ENCODE assay signal across 20 mouse cellular contexts in genomic region chr10:127284105-127284622, GRCm38 (mm10). TPM values are rescaled to one million over a fixed set of nuclear protein-coding genes. Genes with fewer than 3 reads are reported as not detected.
DNase-seq lines count a peak whose midpoint lies in the region; ATAC-seq and TF ChIP-seq lines count a peak whose summit lies in the region.
"Had no signal": no experiment of that assay in that cellular context is flagged by ENCODE, and none has a peak within 500 bp of the region (broad histone marks: within the 10 kb centered on the region; RNA-seq: fewer than 3 reads in every experiment).

No protein-coding gene starts in this region.

- no peak for TF ChIP-seq CTCF in cerebellum, adult 2 months (IDR thresholded peaks at IDR 0.05; ENCODE audit: borderline replicate concordance, insufficient read depth, low read depth, low read length)

- ATAC-seq in cerebellum, adult (ENCODE audit: insufficient number of reproducible peaks, low FRiP score, low TSS enrichment): no peak
- no peak for ATAC-seq in megakaryocyte, adult 5-6 weeks (ENCODE audit: poor library complexity, severe bottlenecking)
- no peak for ATAC-seq in inflammation-experienced regulatory T-cells, adult 6 months
- ATAC-seq: hindbrain, postnatal 0 days had no signal

- peaks cover 27% of the 10 kb centered on the region for H3K79me2 ChIP-seq in myocyte (ENCODE audit: control insufficient read depth, insufficient read depth)

- TF ChIP-seq POLR2A in cerebellum, adult 2 months (IDR thresholded peaks at IDR 0.05; ENCODE audit: borderline replicate concordance, insufficient read depth, low read length): no peak
- peak; percentile 22 for TF ChIP-seq POLR2A in myocyte (IDR thresholded peaks at IDR 0.05; ENCODE audit: insufficient read length, low read depth)

- DNase-seq in cerebellum, adult 2 months: peak; percentile 28 to 34
- DNase-seq in heart, embryonic 10.5 days (ENCODE audit: low spot score): no peak
- DNase-seq in heart, adult 8-10 months (ENCODE audit: low spot score): no peak
- DNase-seq: adrenal gland, adult 8-10 months; embryo, embryonic 11 days; gastrocnemius, postnatal 14 days; heart, postnatal 14 days; lung, postnatal 10 days; right cerebral cortex, postnatal 4 days; thymus, postnatal 25 days had no signal

- H3K4me2 ChIP-seq in myocyte (ENCODE audit: low read depth): no peak overlapping the region
- H3K4me2 ChIP-seq: heart, embryonic 11.5 days; kidney, embryonic 15.5 days; neural tube, embryonic 15.5 days had no signal

- H3K27ac ChIP-seq in cerebellum, adult 2 months (ENCODE audit: insufficient read depth, low read length): no peak overlapping the region
- H3K27ac ChIP-seq in heart, embryonic 10.5 days: peak overlapping the region; percentile 32; the same call in 1 of the 2 replicates
- H3K27ac ChIP-seq: hindbrain, postnatal 0 days; kidney, embryonic 15.5 days; liver, embryonic 14.5 days; neural tube, embryonic 15.5 days had no signal

- H3K4me1 ChIP-seq in cerebellum, adult 2 months (ENCODE audit: control insufficient read depth, insufficient read depth, low read length): peaks cover 20% of the 10 kb centered on the region
- peaks cover 40% of the 10 kb centered on the region for H3K4me1 ChIP-seq in heart, embryonic 10.5 days
- H3K4me1 ChIP-seq in megakaryocyte, embryonic 14.5 days: peaks cover 48% of the 10 kb centered on the region

- no peak overlapping the region for H3ac ChIP-seq in myocyte (ENCODE audit: control insufficient read depth, insufficient read length)

- H3K27me3 ChIP-seq in cerebellum, adult 2 months (ENCODE audit: control insufficient read depth, insufficient read depth, low read length): no peaks in the 10 kb centered on the region
- H3K27me3 ChIP-seq in heart, embryonic 10.5 days (ENCODE audit: insufficient read depth, poor library complexity, severe bottlenecking): no peaks in the 10 kb centered on the region
- no peaks in the 10 kb centered on the region for H3K27me3 ChIP-seq in megakaryocyte, embryonic 14.5 days (replicated peaks)
- H3K27me3 ChIP-seq in myocyte (ENCODE audit: control insufficient read depth, insufficient read depth, insufficient read length): no peaks in the 10 kb centered on the region
- H3K27me3 ChIP-seq: kidney, embryonic 15.5 days; neural tube, embryonic 15.5 days had no signal

- H3K9me3 ChIP-seq in heart, embryonic 10.5 days: no peaks in the 10 kb centered on the region
- H3K9me3 ChIP-seq in megakaryocyte, embryonic 14.5 days: no peaks in the 10 kb centered on the region
- H3K9me3 ChIP-seq: kidney, embryonic 15.5 days; neural tube, embryonic 15.5 days had no signal

- H3K36me3 ChIP-seq in heart, embryonic 10.5 days: peaks cover 85% of the 10 kb centered on the region
- H3K36me3 ChIP-seq in megakaryocyte, embryonic 14.5 days (replicated peaks; ENCODE audit: low read length): peaks cover 88% of the 10 kb centered on the region
- peaks cover 34% of the 10 kb centered on the region for H3K36me3 ChIP-seq in myocyte (ENCODE audit: control insufficient read depth, insufficient read depth)

- no peak overlapping the region for H3K4me3 ChIP-seq in cerebellum, adult 2 months (replicated peaks; ENCODE audit: insufficient read depth, low read depth, low read length)
- H3K4me3 ChIP-seq in heart, embryonic 10.5 days: no peak overlapping the region
- H3K4me3 ChIP-seq in megakaryocyte, embryonic 14.5 days (replicated peaks): peak overlapping the region; percentile 17
- H3K4me3 ChIP-seq in myocyte: no peak overlapping the region
- H3K4me3 ChIP-seq: kidney, embryonic 15.5 days; neural tube, embryonic 15.5 days had no signal

- 78% methylated on average over 7 of the region's 7 CpGs for whole genome bisulfite sequencing in cerebellum, adult 2 months
- WGBS in heart, embryonic 10.5 days: 91% methylated on average over 7 of the region's 7 CpGs

TF ChIP-seq in myocyte, 11 proteins besides CTCF, POLR2A, EP300 and RAD21:
- TF ChIP-seq MAX (IDR thresholded peaks at IDR 0.05; ENCODE audit: low read depth): no peak
- TF ChIP-seq POLR2AphosphoS2 (IDR thresholded peaks at IDR 0.05; ENCODE audit: insufficient read length, low read depth): peak; percentile 59
- no peak for TF ChIP-seq REST (IDR thresholded peaks at IDR 0.05; ENCODE audit: insufficient read depth, insufficient read length)
TF ChIP-seq in myocyte: peak in this region for 1.

RNA-seq across cellular contexts. Expression of gene Mbd6, which starts 4.7 kb away (rescaled TPM):
- 47.8 and 51.8 TPM in 2 replicates for polyA plus RNA-seq in cerebellum, adult 2 months (2012; rRNA removed)
- 11.3 and 16.9 TPM in 2 replicates for polyA plus RNA-seq in heart, embryonic 10.5 days (2016; fragmentation: Nextera tagmentation; extraction: Ambion mirVana)
- total RNA-seq in heart, adult 8-10 months (2022): 10 to 100 TPM; 17.6 to 25.5 (median 19.5) TPM
- polyA plus RNA-seq in megakaryocyte, embryonic 14.5 days (2012; ENCODE audit: insufficient read depth, low replicate concordance): 245 and 640 TPM in 2 replicates
- 40.4 and 48.4 TPM in 2 replicates for total RNA-seq in megakaryocyte, adult 5-6 weeks (2015)
- 5.6 and 8.9 TPM in 2 replicates for total RNA-seq in megakaryocyte, adult 5-6 weeks (2017)
- 24.7 TPM for polyA plus RNA-seq in myocyte (2012; fragmentation: generic; extraction: Trizol)
- polyA plus RNA-seq in inflammation-experienced regulatory T-cells, adult 6 months (2017; shearing (Covaris generic)): 10 to 100 TPM in 1 of 3 experiments, 1 to 10 TPM in 2; 4.0 to 11.8 (median 6.4) TPM

RNA-seq across cellular contexts. Expression of gene Dctn2, which starts 18.0 kb away (rescaled TPM):
- 322 and 328 TPM in 2 replicates for polyA plus RNA-seq in cerebellum, adult 2 months (2012; rRNA removed)
- polyA plus RNA-seq in heart, embryonic 10.5 days (2016; fragmentation: Nextera tagmentation; extraction: Ambion mirVana): 155 and 167 TPM in 2 replicates
- total RNA-seq in heart, adult 8-10 months (2022): 100 to 1,000 TPM; 143 to 151 (median 146) TPM
- 176 and 219 TPM in 2 replicates for polyA plus RNA-seq in megakaryocyte, embryonic 14.5 days (2012; ENCODE audit: insufficient read depth, low replicate concordance)
- 78.9 and 82.6 TPM in 2 replicates for total RNA-seq in megakaryocyte, adult 5-6 weeks (2015)
- 90.1 and 96.4 TPM in 2 replicates for total RNA-seq in megakaryocyte, adult 5-6 weeks (2017)
- 250 TPM for polyA plus RNA-seq in myocyte (2012; fragmentation: generic; extraction: Trizol)
- polyA plus RNA-seq in inflammation-experienced regulatory T-cells, adult 6 months (2017; shearing (Covaris generic)): 10 to 100 TPM; 54.0 to 61.1 (median 56.9) TPM

RNA-seq across cellular contexts. Expression of gene Kif5a, which starts 21.0 kb away (rescaled TPM):
- 377 and 378 TPM in 2 replicates for polyA plus RNA-seq in cerebellum, adult 2 months (2012; rRNA removed)
- 0.41 and 1.4 TPM in 2 replicates for polyA plus RNA-seq in heart, embryonic 10.5 days (2016; fragmentation: Nextera tagmentation; extraction: Ambion mirVana)
- 1 to 10 TPM in 2 of 4 experiments, under 1 TPM in 2; 0.54 to 1.6 (median 1.2) TPM for total RNA-seq in heart, adult 8-10 months (2022)
- 6.6 and 11.4 TPM in 2 replicates for polyA plus RNA-seq in megakaryocyte, embryonic 14.5 days (2012; ENCODE audit: insufficient read depth, low replicate concordance)
- 0.85 and 0.93 TPM in 2 replicates for total RNA-seq in megakaryocyte, adult 5-6 weeks (2015)
- 0.70 and 0.94 TPM in 2 replicates for total RNA-seq in megakaryocyte, adult 5-6 weeks (2017)
- 0.14 TPM for polyA plus RNA-seq in myocyte (2012; fragmentation: generic; extraction: Trizol)
- under 1 TPM in 2 of 3 experiments, not detected in 1; 0.16 to 0.19 TPM for polyA plus RNA-seq in inflammation-experienced regulatory T-cells, adult 6 months (2017; shearing (Covaris generic))

RNA-seq across cellular contexts. Expression of gene Mars, which starts 27.4 kb away (rescaled TPM):
- 81.6 and 87.4 TPM in 2 replicates for polyA plus RNA-seq in cerebellum, adult 2 months (2012; rRNA removed)
- polyA plus RNA-seq in heart, embryonic 10.5 days (2016; fragmentation: Nextera tagmentation; extraction: Ambion mirVana): 119 and 140 TPM in 2 replicates
- total RNA-seq in heart, adult 8-10 months (2022): 10 to 100 TPM; 42.1 to 48.8 (median 45.4) TPM
- polyA plus RNA-seq in megakaryocyte, embryonic 14.5 days (2012; ENCODE audit: insufficient read depth, low replicate concordance): 26.0 and 101 TPM in 2 replicates
- total RNA-seq in megakaryocyte, adult 5-6 weeks (2015): 38.4 and 47.8 TPM in 2 replicates
- 80.3 and 95.2 TPM in 2 replicates for total RNA-seq in megakaryocyte, adult 5-6 weeks (2017)
- 280 TPM for polyA plus RNA-seq in myocyte (2012; fragmentation: generic; extraction: Trizol)
- 10 to 100 TPM; 20.7 to 28.9 (median 21.3) TPM for polyA plus RNA-seq in inflammation-experienced regulatory T-cells, adult 6 months (2017; shearing (Covaris generic))

RNA-seq across cellular contexts. Expression of gene Arhgap9, which starts 37.6 kb away (rescaled TPM):
- polyA plus RNA-seq in cerebellum, adult 2 months (2012; rRNA removed): 0.87 and 0.97 TPM in 2 replicates
- 0.87 and 3.1 TPM in 2 replicates for polyA plus RNA-seq in heart, embryonic 10.5 days (2016; fragmentation: Nextera tagmentation; extraction: Ambion mirVana)
- total RNA-seq in heart, adult 8-10 months (2022): 1 to 10 TPM; 1.5 to 3.2 (median 3.0) TPM
- 6.1 and 10.4 TPM in 2 replicates for polyA plus RNA-seq in megakaryocyte, embryonic 14.5 days (2012; ENCODE audit: insufficient read depth, low replicate concordance)
- 135 and 138 TPM in 2 replicates for total RNA-seq in megakaryocyte, adult 5-6 weeks (2015)
- 96.8 and 108 TPM in 2 replicates for total RNA-seq in megakaryocyte, adult 5-6 weeks (2017)
- 0.77 TPM for polyA plus RNA-seq in myocyte (2012; fragmentation: generic; extraction: Trizol)
- polyA plus RNA-seq in inflammation-experienced regulatory T-cells, adult 6 months (2017; shearing (Covaris generic)): 100 to 1,000 TPM in 2 of 3 experiments, 10 to 100 TPM in 1; 91.9 to 112 (median 108) TPM

Comparison
In these comparisons a context has a peak if more than half of its experiments do, and no peak if none do; other contexts are left out.
1. DNase-seq: peak in cerebellum, adult 2 months (2 of 2); none in heart, embryonic 10.5 days (single experiment) and heart, adult 8-10 months (single experiment).
2. RNA of gene Kif5a, which starts 21.0 kb away (polyA plus RNA-seq): 377 to 378 TPM in cerebellum, adult 2 months; 6.6 to 11.4 TPM in megakaryocyte, embryonic 14.5 days, 0.41 to 1.4 TPM in heart, embryonic 10.5 days, 0.16 to 0.19 TPM in inflammation-experienced regulatory T-cells, adult 6 months and 0.14 TPM in myocyte (single experiment); every median in the first group is over 10 times any median in the second.